Mouse (Mus musculus) heart, embryonic 11.5 days (tissue): ENCODE results near the gene Ermard. TPM values are rescaled to one million over a fixed set of nuclear protein-coding genes. Genes with fewer than 3 reads are reported as not detected.
"Not testable (repeated sequence)": the region's sequence is repeated elsewhere in the genome, so short reads cannot be mapped to it uniquely, and the experiment has no call there.

Source experiments
- ATAC-seq: fragments of 200-750 bp; cut with Nextera tagmentation; replicated peaks from 2 replicates; pipeline ENCODE4 v1.8.0; 2017; ENCODE audit warnings: moderate library complexity; ENCODE audit not compliant: insufficient number of reproducible peaks, low FRiP score, low TSS enrichment
- H3K27ac ChIP-seq: fragments of 300-500 bp; sonication (generic); 2 replicates; pipeline ENCODE4 v1.5.1; 2014; ENCODE audit warnings: mild to moderate bottlenecking, low read depth, low read length
- H3K27me3 ChIP-seq: fragments of 300-500 bp; sonication (generic); 2 replicates; pipeline ENCODE4 v1.6.1; 2014; ENCODE audit warnings: mild to moderate bottlenecking, low read length, mixed read lengths; ENCODE audit not compliant: control insufficient read depth, insufficient read depth
- H3K36me3 ChIP-seq: fragments of 300-500 bp; sonication (generic); 2 replicates; pipeline ENCODE4 v1.6.1; 2014; ENCODE audit warnings: mild to moderate bottlenecking, low read length, moderate library complexity, mixed read lengths; ENCODE audit not compliant: control insufficient read depth, insufficient read depth
- H3K4me1 ChIP-seq: fragments of 300-500 bp; sonication (generic); 2 replicates; pipeline ENCODE4 v1.6.1; 2014; ENCODE audit warnings: low read length; ENCODE audit not compliant: control insufficient read depth, insufficient read depth
- H3K4me2 ChIP-seq: fragments of 300-500 bp; sonication (generic); 2 replicates; pipeline ENCODE4 v1.6.1; 2014; ENCODE audit warnings: mild to moderate bottlenecking, moderate library complexity
- H3K4me3 ChIP-seq: fragments of 300-500 bp; sonication (generic); 2 replicates; pipeline ENCODE4 v1.5.1; 2014; ENCODE audit warnings: low read depth, low read length
- H3K9ac ChIP-seq: fragments of 300-500 bp; sonication (generic); 2 replicates; pipeline ENCODE4 v1.6.1; 2014; ENCODE audit warnings: mild to moderate bottlenecking, low read depth, low read length, moderate library complexity
- H3K9me3 ChIP-seq: fragments of 300-500 bp; sonication (generic); replicated peaks from 2 replicates; pipeline ENCODE4 v1.6.1; 2016; ENCODE audit warnings: low read length; ENCODE audit not compliant: control insufficient read depth
- WGBS: fragments of 180-500 bp; shearing (Covaris S2); extraction: QIAGEN DNeasy Blood & Tissue Kit; methylation state at CpG from one replicate; pipeline ENCODE4 v1.1.7; 2014; ENCODE audit not compliant: insufficient replicate concordance; 5-methylcytosine and 5-hydroxymethylcytosine counted together
- polyA plus RNA-seq: library from polyadenylated mRNA; unstranded; fragments of >200 nt; fragmentation: Nextera tagmentation; extraction: Ambion mirVana; gene quantifications from 2 replicates; pipeline ENCODE4 v1.2.1, GENCODE M21; 2014

Ermard gene
- polyA plus RNA-seq, 1 experiment from 2014 or later = 61.0 TPM

- not testable (repeated sequence) for H3K9me3 ChIP-seq, H3K4me1 ChIP-seq, H3K9ac ChIP-seq, H3K36me3 ChIP-seq, H3K4me2 ChIP-seq, H3K27ac ChIP-seq, H3K4me3 ChIP-seq, H3K27me3 ChIP-seq
- WGBS = no CpG with 5 or more reads among the region's 97 CpGs
- peak; percentile 83 for ATAC-seq
These were observed 17.0 kb upstream of the Ermard start for GRCm38 (mm10) chr17:15023878-15024492.

- WGBS = no CpG with 5 or more reads among the region's 48 CpGs
- not testable (repeated sequence) for H3K27ac ChIP-seq, H3K9ac ChIP-seq, H3K36me3 ChIP-seq, H3K4me2 ChIP-seq, H3K4me3 ChIP-seq, H3K4me1 ChIP-seq, H3K9me3 ChIP-seq, H3K27me3 ChIP-seq
- ATAC-seq = peak; percentile 82
These were observed 16.4 kb upstream of the Ermard start for GRCm38 (mm10) chr17:15024502-15025193.

GRCm38 (mm10) chr17:15025513-15025912 lies 15.5 kb upstream of the Ermard start:
- no CpG with 5 or more reads among the region's 6 CpGs for WGBS
- not testable (repeated sequence) for H3K27me3 ChIP-seq, H3K9ac ChIP-seq, ATAC-seq, H3K9me3 ChIP-seq, H3K4me1 ChIP-seq, H3K27ac ChIP-seq, H3K4me2 ChIP-seq, H3K36me3 ChIP-seq, H3K4me3 ChIP-seq

GRCm38 (mm10) chr17:15031414-15031813 lies 9.6 kb upstream of the Ermard start:
- H3K4me1 ChIP-seq, H3K4me3 ChIP-seq, H3K9ac ChIP-seq, H3K36me3 ChIP-seq, H3K27me3 ChIP-seq, H3K9me3 ChIP-seq, H3K27ac ChIP-seq, H3K4me2 ChIP-seq, ATAC-seq: not testable (repeated sequence)
- no CpG with 5 or more reads among the region's 4 CpGs for WGBS

- not testable (repeated sequence) for ATAC-seq, H3K9ac ChIP-seq, H3K4me1 ChIP-seq, H3K27me3 ChIP-seq, H3K4me3 ChIP-seq, H3K4me2 ChIP-seq, H3K36me3 ChIP-seq, H3K27ac ChIP-seq, H3K9me3 ChIP-seq
- no CpG with 5 or more reads among the region's 3 CpGs for WGBS
These were observed 553 bp upstream of the Ermard start for GRCm38 (mm10) chr17:15040455-15040854.

GRCm38 (mm10) chr17:15050338-15050737 lies 9.3 kb downstream of the Ermard start:
- H3K27ac ChIP-seq, H3K4me3 ChIP-seq, H3K4me2 ChIP-seq, ATAC-seq, H3K4me1 ChIP-seq, H3K36me3 ChIP-seq, H3K9ac ChIP-seq, H3K9me3 ChIP-seq, H3K27me3 ChIP-seq: not testable (repeated sequence)
- no CpG with 5 or more reads among the region's 1 CpGs for WGBS

GRCm38 (mm10) chr17:15052766-15053165 lies 11.8 kb downstream of the Ermard start:
- H3K36me3 ChIP-seq, H3K4me1 ChIP-seq, H3K9me3 ChIP-seq, H3K4me3 ChIP-seq, H3K27ac ChIP-seq, H3K27me3 ChIP-seq, ATAC-seq, H3K4me2 ChIP-seq, H3K9ac ChIP-seq: not testable (repeated sequence)
- WGBS = 50% methylated on average over 1 of the region's 1 CpGs

GRCm38 (mm10) chr17:15053183-15053828 lies 12.3 kb downstream of the Ermard start:
- not testable (repeated sequence) for ATAC-seq, H3K36me3 ChIP-seq
- WGBS = 91% methylated on average over 5 of the region's 8 CpGs

GRCm38 (mm10) chr17:15053829-15054200 lies 12.8 kb downstream of the Ermard start:
- not testable (repeated sequence) for H3K9me3 ChIP-seq, H3K27ac ChIP-seq, H3K36me3 ChIP-seq, H3K27me3 ChIP-seq, H3K4me3 ChIP-seq, ATAC-seq, H3K9ac ChIP-seq, H3K4me2 ChIP-seq
- 90% methylated on average over 12 of the region's 13 CpGs for WGBS
- H3K4me1 ChIP-seq = peaks cover 14% of the 10 kb centered on the region

More at GRCm38 (mm10) chr17:15053183-15053828, 12.3 kb downstream of the Ermard start:
- not testable (repeated sequence) for H3K4me3 ChIP-seq, H3K27ac ChIP-seq, H3K4me2 ChIP-seq, H3K9me3 ChIP-seq, H3K9ac ChIP-seq, H3K27me3 ChIP-seq
- peaks cover 11% of the 10 kb centered on the region for H3K4me1 ChIP-seq
